Mouse (Mus musculus) forebrain, embryonic 14.5 days (tissue): ENCODE measurements at regions not wholly inside any gene's neighbourhood (a gene's known extent, or its start where the extent isn't known, plus 50 kb on each side); places are given as distances from the start of the nearest gene placed in this dataset.

Source experiments
- ATAC-seq: fragments of 200-750 bp; cut with Nextera tagmentation; 2 replicates; pipeline ENCODE4 v1.8.0; 2017; ENCODE audit warnings: mild to moderate bottlenecking, moderate library complexity
- DNase-seq: peaks from one replicate; pipeline ENCODE4 v3.0.0-alpha.2; 2015; ENCODE audit warnings: low spot score
- H3K27ac ChIP-seq: fragments of 300-500 bp; sonication (generic); 2 replicates; pipeline ENCODE4 v1.5.1; 2014; ENCODE audit warnings: low read depth, mild to moderate bottlenecking, control low read depth, low read length, moderate library complexity
- H3K27me3 ChIP-seq: fragments of 300-500 bp; sonication (generic); replicated peaks from 2 replicates; pipeline ENCODE4 v1.6.1; 2014; ENCODE audit warnings: low read length, control low read depth, mixed read lengths; ENCODE audit not compliant: control insufficient read depth, insufficient read depth
- H3K36me3 ChIP-seq: fragments of 300-500 bp; sonication (generic); 2 replicates; pipeline ENCODE4 v1.6.1; 2014; ENCODE audit warnings: low read length, control low read depth; ENCODE audit not compliant: control insufficient read depth, insufficient read depth
- H3K4me1 ChIP-seq: fragments of 300-500 bp; sonication (generic); 2 replicates; pipeline ENCODE4 v1.6.1; 2014; ENCODE audit warnings: antibody characterized with exemption, low read length, control low read depth; ENCODE audit not compliant: control insufficient read depth, insufficient read depth
- H3K4me2 ChIP-seq: fragments of 300-500 bp; sonication (generic); 2 replicates; pipeline ENCODE4 v1.6.1; 2014; ENCODE audit warnings: mild to moderate bottlenecking, control low read depth, low read length
- H3K4me3 ChIP-seq: fragments of 300-500 bp; sonication (generic); 2 replicates; pipeline ENCODE4 v1.5.1; 2014; ENCODE audit warnings: low read depth, low read length, control low read depth
- H3K9ac ChIP-seq: fragments of 300-500 bp; sonication (generic); 2 replicates; pipeline ENCODE4 v1.6.1; 2014; ENCODE audit warnings: mild to moderate bottlenecking, low read length, control low read depth, moderate library complexity
- H3K9me3 ChIP-seq: fragments of 300-500 bp; sonication (generic); replicated peaks from 2 replicates; pipeline ENCODE4 v1.6.1; 2016; ENCODE audit warnings: low read length, control low read depth, mixed read lengths; ENCODE audit not compliant: control insufficient read depth
- WGBS: fragments of 180-500 bp; shearing (Covaris S2); extraction: QIAGEN DNeasy Blood & Tissue Kit; methylation state at CpG from one replicate; pipeline ENCODE4 v1.1.7; 2014; 5-methylcytosine and 5-hydroxymethylcytosine counted together

GRCm38 (mm10) chr2:99060726-99061125 is 393.6 kb upstream of the Gm10800 start:
- Histone ChIP-seq H3K4me1 (no peaks in the 10 kb centered on the region), H3K36me3 (no peaks in the 10 kb centered on the region), H3K27ac (no peak overlapping the region), H3K4me3 (no peak overlapping the region), H3K27me3 (no peaks in the 10 kb centered on the region), H3K9ac (no peak overlapping the region), H3K4me2 (no peak overlapping the region), H3K9me3 (no peaks in the 10 kb centered on the region)
- 65% methylated on average over 2 of the region's 2 CpGs for WGBS
- ATAC-seq (no peak), DNase-seq (peak; percentile 1)

DNA sequence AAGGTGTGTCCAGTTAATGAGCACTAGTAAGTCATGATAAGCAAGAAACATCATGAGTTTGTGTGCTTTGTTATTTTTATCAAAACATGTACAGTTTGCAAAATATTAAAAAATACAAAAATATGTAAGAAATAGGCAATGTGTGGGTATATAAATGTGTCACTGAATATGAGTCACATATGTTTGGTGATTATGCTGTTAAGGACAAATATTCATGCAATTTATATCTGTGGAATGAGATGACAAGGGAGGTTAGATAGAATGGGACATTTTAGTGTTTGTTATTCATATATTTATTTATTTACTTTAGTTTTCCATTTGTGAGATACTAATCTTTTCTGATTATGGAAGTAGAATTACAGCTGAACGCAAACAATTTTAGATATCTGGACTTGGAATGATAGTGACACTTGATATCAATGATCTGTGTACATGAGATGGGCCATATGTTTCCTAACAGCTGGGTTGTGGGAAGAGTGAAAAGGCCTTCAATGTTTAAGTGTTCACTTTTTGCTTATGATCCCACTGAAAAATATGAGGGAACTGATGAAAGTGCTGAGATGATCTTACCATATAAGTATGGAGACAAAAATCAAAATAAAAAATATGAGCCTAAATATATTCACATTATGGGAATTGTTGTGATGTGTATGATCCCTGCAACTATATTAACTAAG is 379.6 kb upstream of the Gm10800 start:
- Histone ChIP-seq H3K27ac (no peak overlapping the region), H3K9ac (no peak overlapping the region), H3K4me3 (no peak overlapping the region), H3K9me3 (no peaks in the 10 kb centered on the region), H3K27me3 (no peaks in the 10 kb centered on the region), H3K4me2 (no peak overlapping the region), H3K36me3 (no peaks in the 10 kb centered on the region), H3K4me1 (no peaks in the 10 kb centered on the region)
- DNase-seq, result no peak
- ATAC-seq, result no peak
- WGBS, result 90% methylated on average over 1 of the region's 1 CpGs

- 64% methylated on average over 1 of the region's 1 CpGs for WGBS
- DNase-seq (no peak), ATAC-seq (no peak)
- no peak overlapping the region for H3K4me2 ChIP-seq
- no peaks in the 10 kb centered on the region for H3K4me1 ChIP-seq
- no peaks in the 10 kb centered on the region for H3K9me3 ChIP-seq
- H3K4me3 ChIP-seq, result no peak overlapping the region
- H3K36me3 ChIP-seq, result no peaks in the 10 kb centered on the region
- no peaks in the 10 kb centered on the region for H3K27me3 ChIP-seq
- no peak overlapping the region for H3K9ac ChIP-seq
- no peak overlapping the region for H3K27ac ChIP-seq
Observed at GRCm38 (mm10) chr2:98996621-98997020, 329.5 kb upstream of the Gm10800 start.

DNA sequence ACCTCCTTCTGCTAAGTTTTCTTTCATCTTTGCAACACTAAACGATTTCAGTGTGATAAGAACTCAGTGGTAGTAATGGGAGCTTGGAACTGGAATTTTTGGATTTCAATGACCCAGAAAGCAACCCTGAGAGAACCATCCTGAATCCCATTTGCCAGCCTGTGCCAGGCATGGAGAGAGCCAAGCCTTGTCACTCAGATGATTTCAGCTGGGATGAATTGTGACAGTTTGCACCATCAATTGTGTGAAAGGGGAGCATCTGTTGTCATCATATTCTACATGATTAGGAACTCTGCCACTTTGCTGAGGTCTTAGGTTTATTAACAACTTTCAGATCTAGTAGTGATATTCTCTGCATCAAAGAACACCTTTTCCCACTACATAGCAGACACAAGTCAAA is 328.4 kb upstream of the Gm10800 start:
- Histone ChIP-seq H3K4me3 (no peak overlapping the region), H3K9me3 (no peaks in the 10 kb centered on the region), H3K36me3 (no peaks in the 10 kb centered on the region), H3K27me3 (no peaks in the 10 kb centered on the region), H3K4me2 (no peak overlapping the region), H3K9ac (no peak overlapping the region), H3K27ac (no peak overlapping the region), H3K4me1 (no peaks in the 10 kb centered on the region)
- WGBS, result 59% methylated on average over 1 of the region's 1 CpGs
- DNase-seq (peak; percentile 52), ATAC-seq (no peak)

DNA sequence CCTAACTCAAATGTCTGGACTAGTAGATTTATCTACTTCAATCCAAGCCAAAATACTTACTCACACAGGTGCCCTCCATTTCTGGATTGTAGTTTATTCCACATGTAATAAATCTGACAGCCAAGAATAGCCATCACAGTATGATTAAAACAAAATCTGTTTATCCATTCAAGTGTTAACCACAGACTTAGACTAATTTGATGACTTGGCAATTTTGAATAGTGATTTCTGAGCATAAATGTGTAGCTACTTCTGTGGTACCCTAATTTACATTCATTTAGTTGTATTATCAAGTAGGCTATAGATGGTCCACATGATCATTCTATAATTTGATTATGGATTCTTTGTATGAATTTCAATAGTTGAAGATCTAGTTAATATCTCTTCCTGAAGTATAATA is 287.5 kb upstream of the Gm10800 start:
- H3K27ac ChIP-seq, result no peak overlapping the region

More for the DNA sequence above, 287.5 kb upstream of the Gm10800 start:
- Histone ChIP-seq H3K9me3 (no peaks in the 10 kb centered on the region), H3K9ac (no peak overlapping the region), H3K4me1 (no peaks in the 10 kb centered on the region), H3K4me2 (no peak overlapping the region), H3K27me3 (no peaks in the 10 kb centered on the region), H3K4me3 (no peak overlapping the region), H3K36me3 (no peaks in the 10 kb centered on the region)
- ATAC-seq (no peak), DNase-seq (no peak)
